13 mouse cellular contexts compared by ENCODE assay signal in the genomic region with DNA sequence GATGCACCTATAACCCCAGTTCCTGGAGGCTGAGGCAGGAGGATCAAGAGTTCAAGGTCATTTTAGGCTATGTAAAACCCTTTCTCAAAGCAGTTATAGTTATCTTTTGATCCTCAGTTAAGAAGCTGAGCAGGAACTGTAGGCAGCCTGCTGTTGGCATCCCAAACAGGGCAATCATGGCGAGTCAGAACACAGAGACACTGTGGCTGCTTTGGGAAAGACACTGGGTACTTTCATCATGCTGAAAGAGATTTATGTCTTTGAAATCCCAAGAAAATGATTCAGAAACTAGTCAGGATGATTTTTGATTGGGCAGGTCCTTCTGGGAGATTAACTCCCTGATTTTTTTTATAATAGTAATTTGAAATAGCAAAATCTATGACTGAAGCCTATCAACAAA.
DNase-seq lines count a peak whose midpoint lies in the region.
"Had no signal": no experiment of that assay in that cellular context is flagged by ENCODE, and none has a peak within 500 bp of the region (broad histone marks: within the 10 kb centered on the region; RNA-seq: fewer than 3 reads in every experiment).

No protein-coding gene starts in this region.

- DNase-seq in adrenal gland, adult 2 months: peak; percentile 27
- DNase-seq in adrenal gland, adult 18-20 months (ENCODE audit: low spot score in 2 of 2): no peak
- DNase-seq in 3T3-L1 (ENCODE audit: low read depth, low spot score) (peak; percentile 58), NIH3T3 (ENCODE audit: low read depth) (peak; percentile 11)
- DNase-seq in ovary, postnatal 10 days (ENCODE audit: low spot score): no peak
- DNase-seq: B cell, adult 2 months; cerebellum, adult 11 months; cerebellum, adult 18-20 months; cerebellum, adult 8-10 months; cerebellum, adult 9-11 months; cerebellum, postnatal 14 days; cerebellum, postnatal 36 days; embryo, embryonic 11 days had no signal

Comparison
In these comparisons a context has a peak if more than half of its experiments do, and no peak if none do; other contexts are left out.
1. DNase-seq: peak in adrenal gland, adult 2 months (single experiment), 3T3-L1 (single experiment) and NIH3T3 (single experiment); none in adrenal gland, adult 18-20 months (0 of 2) and ovary, postnatal 10 days (single experiment).